Mouse (Mus musculus): Measurements from ENCODE around the gene Heatr4. TPM values are rescaled to one million over a fixed set of nuclear protein-coding genes. Genes with fewer than 3 reads are reported as not detected.
A peak's percentile ranks its signal among the peaks of the same experiment; 100 is the strongest.
"Not testable (repeated sequence)": the region's sequence is repeated elsewhere in the genome, so short reads cannot be mapped to it uniquely, and the experiment has no call there.

The Heatr4 gene
- total RNA-seq, 2 experiments from 2014 or later, result not detected

- DNase-seq (ENCODE audit: low spot score), result no peak
- intact Hi-C loops (cut with DNase I), result no loop called here
Observed at GRCm38 (mm10) chr12:84000418-84000817, 15.8 kb upstream of the Heatr4 start.

GRCm38 (mm10) chr12:83999237-83999636 is 14.6 kb upstream of the Heatr4 start:
- peak; percentile 8 for DNase-seq (ENCODE audit: low spot score)
- intact Hi-C loops (cut with DNase I), result not testable (repeated sequence)

- intact Hi-C loops (cut with DNase I), result no loop called here
- no peak for DNase-seq (ENCODE audit: low spot score)
Observed at GRCm38 (mm10) chr12:83998341-83999107, 13.9 kb upstream of the Heatr4 start.

DNA sequence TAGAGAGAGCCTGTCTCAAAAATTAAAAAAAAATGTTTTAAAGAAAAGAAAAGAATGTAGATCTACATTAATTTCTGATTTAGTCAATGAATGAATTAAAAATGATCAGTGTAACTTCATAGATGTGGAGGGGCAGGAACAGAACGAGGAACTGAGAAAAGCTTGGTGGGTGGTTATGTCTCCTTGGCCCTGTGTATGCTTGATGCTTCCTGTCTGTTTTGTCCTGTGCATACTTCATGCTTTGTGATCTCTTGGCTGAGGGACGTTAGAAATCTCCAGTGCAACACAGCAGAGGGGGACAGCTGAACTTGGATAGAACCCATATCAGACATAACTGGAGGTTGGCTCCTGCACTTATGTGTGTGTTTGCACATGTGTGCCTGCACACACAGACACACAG is 12.6 kb upstream of the Heatr4 start:
- no peak for DNase-seq (ENCODE audit: low spot score)
- intact Hi-C loops (cut with DNase I), result no loop called here

GRCm38 (mm10) chr12:83989378-83989777 is 4.7 kb upstream of the Heatr4 start:
- intact Hi-C loops (cut with DNase I), result loop anchor here (2.0 to 5.0 kb wide), 2 partner anchors 19 to 43 kb away; partner anchors contain the start of gene Acot1
- no peak for DNase-seq (ENCODE audit: low spot score)

GRCm38 (mm10) chr12:83988483-83988882 is 3.8 kb upstream of the Heatr4 start:
- intact Hi-C loops (cut with DNase I), result loop anchor here (2.0 to 5.0 kb wide), 2 partner anchors 20 to 44 kb away; partner anchors contain the start of gene Acot1
- DNase-seq (ENCODE audit: low spot score), result no peak

DNA sequence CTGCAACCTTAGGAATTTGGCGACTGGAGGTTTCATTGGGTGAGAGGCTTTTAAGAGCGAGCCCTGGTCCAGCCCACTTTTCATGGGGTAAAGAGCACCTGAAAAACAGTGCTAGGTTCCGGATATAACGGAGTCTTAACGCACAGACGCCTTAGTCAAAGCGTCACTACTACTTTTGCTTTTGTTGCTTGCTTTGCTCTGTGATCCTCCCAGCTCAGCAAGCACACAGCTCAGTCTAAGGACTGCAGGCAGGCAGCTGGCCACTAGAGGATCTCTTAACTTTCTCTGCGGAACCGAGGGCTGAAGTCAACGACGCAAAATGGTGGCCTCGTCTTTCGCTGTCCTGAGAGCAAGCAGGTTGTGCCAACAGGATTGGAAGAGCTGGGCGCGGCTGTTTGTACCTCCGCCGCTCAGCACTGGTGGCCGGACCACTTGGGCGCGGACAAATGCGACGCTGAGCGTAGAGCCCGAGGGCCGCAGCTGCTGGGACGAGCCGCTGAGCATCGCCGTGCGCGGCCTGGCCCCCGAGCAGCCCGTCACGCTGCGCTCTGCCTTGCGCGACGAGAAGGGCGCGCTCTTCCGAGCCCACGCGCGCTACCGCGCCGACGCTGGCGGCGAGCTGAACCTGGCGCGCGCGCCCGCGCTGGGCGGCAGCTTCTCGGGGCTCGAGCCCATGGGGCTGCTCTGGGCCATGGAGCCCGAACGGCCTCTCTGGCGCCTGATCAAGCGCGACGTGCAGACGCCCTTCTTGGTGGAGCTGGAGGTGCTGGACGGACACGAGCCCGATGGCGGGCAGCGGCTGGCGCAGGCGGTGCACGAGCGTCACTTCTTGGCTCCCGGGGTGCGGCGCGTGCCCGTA is 3.2 kb upstream of the Heatr4 start, which contains the start of gene Acot2:
Gene Acot2 (plus strand): TSS at position 279 of the 859 bp plus-strand sequence.
- DNase-seq (ENCODE audit: low spot score), result peak; percentile 66
- intact Hi-C loops (cut with DNase I), result loop anchor here (2.0 to 5.0 kb wide), 2 partner anchors 21 to 44 kb away; partner anchors contain the start of gene Acot1

GRCm38 (mm10) chr12:83987242-83987582 is 2.6 kb upstream of the Heatr4 start:
- intact Hi-C loops (cut with DNase I), result loop anchor here (5.0 kb wide), 1 partner anchor 45 kb away; no protein-coding TSS in a partner anchor
- no peak for DNase-seq (ENCODE audit: low spot score)

- intact Hi-C loops (cut with DNase I), result no loop called here
Observed at GRCm38 (mm10) chr12:83981615-83982014, 3.0 kb downstream of the Heatr4 start.

DNA sequence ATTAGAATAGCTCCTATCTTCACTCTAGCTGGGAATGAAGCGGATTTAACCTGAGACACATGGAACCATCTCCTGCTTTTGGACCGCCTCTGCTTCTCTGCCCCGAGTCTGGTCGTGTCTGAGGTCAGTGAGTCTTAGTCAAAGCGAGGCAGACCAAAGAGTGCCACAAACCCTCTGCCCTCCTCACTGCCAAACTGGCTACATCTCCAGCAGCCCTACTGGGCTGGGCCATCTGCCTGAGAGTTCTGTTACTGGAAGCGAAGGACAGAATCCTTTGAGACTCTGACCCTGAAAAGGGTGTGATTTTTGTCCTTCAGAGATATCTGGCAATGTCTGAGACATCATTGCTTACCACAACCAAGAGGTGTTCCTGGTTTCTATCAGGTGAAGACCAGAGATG is 5.8 kb downstream of the Heatr4 start:
- intact Hi-C loops (cut with DNase I), result no loop called here
- DNase-seq (ENCODE audit: low spot score), result no peak

More at GRCm38 (mm10) chr12:83981615-83982014, 3.0 kb downstream of the Heatr4 start:
- no peak for DNase-seq (ENCODE audit: low spot score)

DNA sequence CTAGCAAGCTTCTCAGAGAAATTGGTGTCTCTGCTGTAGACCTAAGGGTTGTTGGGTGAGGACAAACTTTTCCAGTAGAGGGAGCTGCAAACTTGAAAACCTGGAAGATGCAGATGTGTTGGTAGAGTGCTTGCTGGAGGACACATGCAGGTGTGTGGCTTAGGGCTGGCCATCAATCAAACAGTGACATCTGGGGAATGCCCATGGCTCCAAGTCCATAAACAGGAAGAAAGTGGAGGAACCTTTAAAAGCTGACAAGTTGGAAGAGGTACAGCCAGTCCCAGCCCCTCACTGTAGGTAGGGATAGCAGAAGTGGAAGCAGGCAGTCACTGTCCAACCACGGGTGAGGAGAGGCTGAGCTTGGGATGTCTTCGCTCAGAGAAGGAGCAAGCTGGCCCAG is 12.5 kb downstream of the Heatr4 start:
- no peak for DNase-seq (ENCODE audit: low spot score)
- intact Hi-C loops (cut with DNase I), result loop anchor here (1.0 to 2.0 kb wide), 2 partner anchors 60 to 89 kb away; no protein-coding TSS in a partner anchor

- no peak for DNase-seq (ENCODE audit: low spot score)
- intact Hi-C loops (cut with DNase I), result no loop called here
Observed at GRCm38 (mm10) chr12:83965235-83965634, 19.4 kb downstream of the Heatr4 start.

DNA sequence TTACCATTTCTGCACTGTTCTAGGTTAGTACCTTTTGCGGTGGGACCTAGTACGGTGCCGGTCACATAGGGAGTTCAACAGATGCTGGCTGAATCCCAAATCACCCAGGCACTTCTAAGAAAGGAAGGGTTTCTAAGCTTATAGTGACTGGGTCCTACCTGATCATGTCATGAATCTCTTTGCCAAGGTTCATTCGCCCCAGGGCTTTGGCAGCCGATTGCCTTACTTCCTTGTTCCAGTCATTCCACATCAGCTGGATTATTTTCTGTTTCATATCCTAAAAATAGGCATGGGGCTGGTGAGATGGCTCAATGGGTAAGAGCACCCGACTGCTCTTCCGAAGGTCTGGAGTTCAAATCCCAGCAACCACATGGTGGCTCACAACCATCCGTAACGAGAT is 26.4 kb downstream of the Heatr4 start:
- intact Hi-C loops (cut with DNase I), result no loop called here
- no peak for DNase-seq (ENCODE audit: low spot score)

- no peak for DNase-seq (ENCODE audit: low spot score)
- intact Hi-C loops (cut with DNase I), result loop anchor here (2.0 kb wide), 1 partner anchor 31 kb away; the partner anchor contains the start of gene Numb
Observed at GRCm38 (mm10) chr12:83951711-83952575, 32.7 kb downstream of the Heatr4 start.

- no peak for DNase-seq (ENCODE audit: low spot score)
- intact Hi-C loops (cut with DNase I), result loop anchor here (2.0 kb wide), 1 partner anchor 30 kb away; the partner anchor contains the start of gene Numb
Observed at GRCm38 (mm10) chr12:83950840-83951701, 33.6 kb downstream of the Heatr4 start.

DNA sequence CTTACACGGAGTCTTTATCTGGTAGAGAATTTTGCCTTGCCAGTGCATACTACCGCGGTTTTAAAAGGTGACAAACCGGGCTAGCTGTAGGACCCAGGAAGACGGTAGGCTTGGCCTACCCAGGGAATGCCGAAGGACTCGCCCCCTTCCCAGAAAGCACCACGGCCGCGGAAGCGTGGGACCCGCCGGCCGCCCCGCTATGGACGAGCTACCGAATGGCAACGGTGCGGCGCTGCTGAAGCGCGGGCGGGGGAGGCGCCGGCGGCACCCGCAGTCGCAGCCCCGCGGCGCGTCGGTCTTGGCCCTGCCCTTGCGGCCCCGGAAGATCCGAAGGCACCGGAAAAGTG is 34.2 kb downstream of the Heatr4 start, which contains the start of gene Riox1:
Gene Riox1 (plus strand): TSS at position 116 of the 347 bp plus-strand sequence.
- intact Hi-C loops (cut with DNase I), result loop anchor here (2.0 kb wide), 1 partner anchor 30 kb away; the partner anchor contains the start of gene Numb
- peak; percentile 72 for DNase-seq (ENCODE audit: low spot score)

GRCm38 (mm10) chr12:83949776-83950492 is 34.7 kb downstream of the Heatr4 start:
- intact Hi-C loops (cut with DNase I), result loop anchor here (2.0 kb wide), 1 partner anchor 29 kb away; the partner anchor contains the start of gene Numb

DNA sequence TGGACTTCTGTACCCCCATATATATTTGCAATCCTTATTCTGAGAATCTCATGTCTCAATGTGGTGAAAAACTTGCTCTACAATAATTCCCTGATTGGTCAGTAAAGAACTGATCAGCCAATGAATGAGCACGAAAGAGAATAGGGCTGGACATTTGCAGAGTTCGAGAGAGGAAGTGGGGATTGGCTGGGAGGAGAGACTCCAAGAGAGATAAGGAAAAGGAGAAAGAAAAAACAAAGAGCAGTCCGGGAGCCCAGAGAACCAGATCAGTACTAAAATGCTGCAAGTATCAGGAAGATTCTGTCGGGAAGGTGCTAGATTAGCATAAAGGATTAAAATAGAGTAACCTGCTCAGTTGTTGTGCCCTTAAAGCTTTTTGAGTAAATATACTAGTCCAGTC is 35.6 kb downstream of the Heatr4 start:
- DNase-seq (ENCODE audit: low spot score), result no peak
- intact Hi-C loops (cut with DNase I), result no loop called here

More at GRCm38 (mm10) chr12:83949776-83950492, 34.7 kb downstream of the Heatr4 start:
- no peak for DNase-seq (ENCODE audit: low spot score)

Measured in heart, postnatal 25 days (tissue).